Mouse (Mus musculus): ENCODE measurements around the gene Nodal. TPM values are rescaled to one million over a fixed set of nuclear protein-coding genes. Genes with fewer than 3 reads are reported as not detected.

Nodal gene
- total and polyA plus RNA-seq, 3 experiments: not detected

GRCm38 (mm10) chr10:61378050-61378449, 39.7 kb upstream of the Nodal start (continued):
- TF ChIP-seq GABPA (IDR thresholded peaks at IDR 0.05; ENCODE audit: low read depth, low read length): no peak

GRCm38 (mm10) chr10:61378698-61379097, 39.1 kb upstream of the Nodal start:
- no peak overlapping the region for H3K9ac ChIP-seq (ENCODE audit: control insufficient read depth, low read depth, low read length, poor library complexity, severe bottlenecking)
- no peaks in the 10 kb centered on the region for H3K9me3 ChIP-seq (replicated peaks; ENCODE audit: insufficient read depth, low read length)
- peaks cover 0 to 7% of the 10 kb centered on the region in 2 experiments; a peak in 3 of 4 replicates for H3K4me1 ChIP-seq (ENCODE audit: control insufficient read depth in 1 of 2, insufficient read depth in 2 of 2, low read length in 2 of 2)
- no peak for TF ChIP-seq NELFE (IDR thresholded peaks at IDR 0.05; ENCODE audit: low read depth, low read length)
- TF ChIP-seq BHLHE40 (IDR thresholded peaks at IDR 0.05; ENCODE audit: borderline replicate concordance, low read depth, low read length): no peak
- no peak for TF ChIP-seq MXI1 (IDR thresholded peaks at IDR 0.05; ENCODE audit: low read depth, low read length)
- no peak for TF ChIP-seq JUND (IDR thresholded peaks at IDR 0.05; ENCODE audit: low read depth, low read length)
- TF ChIP-seq TBP (IDR thresholded peaks at IDR 0.05; ENCODE audit: low read depth, low read length): no peak
- no peak for TF ChIP-seq MYB (IDR thresholded peaks at IDR 0.05; ENCODE audit: low read depth, low read length)
- TF ChIP-seq POLR2AphosphoS5 (IDR thresholded peaks at IDR 0.05; ENCODE audit: borderline replicate concordance, low read depth, low read length): no peak
- no peak for TF ChIP-seq USF2 (IDR thresholded peaks at IDR 0.05; ENCODE audit: borderline replicate concordance in 1 of 2, insufficient read depth in 1 of 2, low read depth in 1 of 2, low read length in 2 of 2)
- TF ChIP-seq RAD21 (IDR thresholded peaks at IDR 0.05; ENCODE audit: low read depth, low read length): no peak
- TF ChIP-seq TAL1 (IDR thresholded peaks at IDR 0.05; ENCODE audit: low read length): no peak
- no peak for TF ChIP-seq CHD2 (IDR thresholded peaks at IDR 0.05; ENCODE audit: low read length)
- no peak for TF ChIP-seq E2F4 (IDR thresholded peaks at IDR 0.05; ENCODE audit: borderline replicate concordance, low read depth, low read length)
- no peak for TF ChIP-seq ELF1 (IDR thresholded peaks at IDR 0.05; ENCODE audit: low read depth, low read length)
- no peaks in the 10 kb centered on the region for H3K79me2 ChIP-seq (ENCODE audit: control insufficient read depth, insufficient read depth, low read length, poor library complexity)
- H3K27me3 ChIP-seq (ENCODE audit: control insufficient read depth in 1 of 2, insufficient read depth in 2 of 2, low read length in 2 of 2): no peaks in the 10 kb centered on the region
- H3K36me3 ChIP-seq (ENCODE audit: control insufficient read depth in 1 of 2, insufficient read depth in 2 of 2, low read length in 2 of 2): peaks cover 0 to 3% of the 10 kb centered on the region in 2 experiments; a peak in 1 of 4 replicates
- no peak for DNase-seq (ENCODE audit: low read depth, low spot score)
- no peak overlapping the region for H3K27ac ChIP-seq (ENCODE audit: control insufficient read depth, low read depth, low read length)
- no peak overlapping the region for H3K4me3 ChIP-seq (ENCODE audit: control insufficient read depth in 1 of 2, insufficient read depth in 1 of 2, low read depth in 2 of 2, low read length in 2 of 2)

- H3K4me3 ChIP-seq (ENCODE audit: control insufficient read depth in 1 of 2, insufficient read depth in 1 of 2, low read depth in 2 of 2, low read length in 2 of 2): no peak overlapping the region
- no peaks in the 10 kb centered on the region for H3K27me3 ChIP-seq (ENCODE audit: control insufficient read depth in 1 of 2, insufficient read depth in 2 of 2, low read length in 2 of 2)
Observed at GRCm38 (mm10) chr10:61379340-61380040, 38.3 kb upstream of the Nodal start.

More at GRCm38 (mm10) chr10:61379340-61380040, 38.3 kb upstream of the Nodal start:
- TF ChIP-seq EP300 (IDR thresholded peaks at IDR 0.05; ENCODE audit: low read depth in 1 of 2, low read length in 2 of 2) (no peak), MAZ (IDR thresholded peaks at IDR 0.05; ENCODE audit: low read depth, low read length) (no peak), CHD1 (IDR thresholded peaks at IDR 0.05; ENCODE audit: low read depth, low read length) (no peak), TCF12 (IDR thresholded peaks at IDR 0.05; ENCODE audit: low read depth, low read length) (no peak), GATA1 (IDR thresholded peaks at IDR 0.05; ENCODE audit: low read depth, low read length) (no peak), BHLHE40 (IDR thresholded peaks at IDR 0.05; ENCODE audit: borderline replicate concordance, low read depth, low read length) (no peak), KAT2A (conservative IDR thresholded peaks at IDR 0.05; ENCODE audit: low read depth, low read length) (no peak), HCFC1 (IDR thresholded peaks at IDR 0.05; ENCODE audit: low read depth, low read length) (no peak), SIN3A (IDR thresholded peaks at IDR 0.05; ENCODE audit: low read length) (no peak), POLR2A (IDR thresholded peaks at IDR 0.05; ENCODE audit: control insufficient read depth in 1 of 2, insufficient read depth in 1 of 2, low read depth in 1 of 2, low read length in 2 of 2, poor library complexity in 1 of 2) (no peak), MAX (IDR thresholded peaks at IDR 0.05; ENCODE audit: low read length) (no peak), ELF1 (IDR thresholded peaks at IDR 0.05; ENCODE audit: low read depth, low read length) (no peak), NRF1 (IDR thresholded peaks at IDR 0.05; ENCODE audit: insufficient read depth, low read depth, low read length, poor library complexity, severe bottlenecking) (no peak), MYC (IDR thresholded peaks at IDR 0.05; ENCODE audit: low read depth, low read length) (no peak)
- H3K36me3 ChIP-seq (ENCODE audit: control insufficient read depth in 1 of 2, insufficient read depth in 2 of 2, low read length in 2 of 2): peaks cover 0 to 3% of the 10 kb centered on the region in 2 experiments; a peak in 1 of 4 replicates
- DNase-seq (ENCODE audit: low read depth, low spot score): no peak
- H3K27ac ChIP-seq (ENCODE audit: control insufficient read depth, low read depth, low read length): no peak overlapping the region
- no peaks in the 10 kb centered on the region for H3K9me3 ChIP-seq (replicated peaks; ENCODE audit: insufficient read depth, low read length)
- peaks cover 0 to 7% of the 10 kb centered on the region in 2 experiments; a peak in 3 of 4 replicates for H3K4me1 ChIP-seq (ENCODE audit: control insufficient read depth in 1 of 2, insufficient read depth in 2 of 2, low read length in 2 of 2)
- H3K79me2 ChIP-seq (ENCODE audit: control insufficient read depth, insufficient read depth, low read length, poor library complexity): no peaks in the 10 kb centered on the region
- no peak overlapping the region for H3K9ac ChIP-seq (ENCODE audit: control insufficient read depth, low read depth, low read length, poor library complexity, severe bottlenecking)

Data from MEL (cell line).